27 mouse cellular contexts compared by ENCODE assay signal in the genomic region with DNA sequence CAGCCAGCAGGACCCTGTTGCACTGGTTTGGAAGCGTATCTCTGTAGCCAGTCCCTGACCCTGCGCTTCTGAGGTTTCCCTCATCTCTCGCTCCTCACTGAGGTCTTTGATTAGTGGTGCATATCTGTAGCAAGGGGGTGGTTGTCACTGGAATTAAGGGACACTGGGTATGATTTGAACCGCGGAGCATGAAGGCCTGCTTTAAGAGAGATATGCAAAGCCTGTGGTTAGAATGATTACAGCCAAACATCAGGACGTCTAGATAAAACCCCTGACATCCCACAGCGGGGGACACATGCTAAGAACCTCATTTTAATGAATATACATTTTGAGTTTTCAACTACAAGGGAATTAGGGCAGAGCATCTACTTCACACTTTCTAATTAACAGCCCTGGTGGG.
DNase-seq lines count a peak whose midpoint lies in the region; ATAC-seq and TF ChIP-seq lines count a peak whose summit lies in the region.
"Had no signal": no experiment of that assay in that cellular context is flagged by ENCODE, and none has a peak within 500 bp of the region (broad histone marks: within the 10 kb centered on the region; RNA-seq: fewer than 3 reads in every experiment).

No protein-coding gene starts in this region.

- H3K27ac ChIP-seq in forebrain, embryonic 12.5 days = peak overlapping the region; percentile 25; the same call in 1 of the 2 replicates
- H3K27ac ChIP-seq in forebrain, embryonic 11.5 days (ENCODE audit: low read depth, low read length) = no peak overlapping the region
- no peak overlapping the region for H3K27ac ChIP-seq in liver, embryonic 13.5 days
- H3K27ac ChIP-seq: forebrain, embryonic 15.5 days; heart, adult 2 months; hindbrain, embryonic 15.5 days; kidney, embryonic 15.5 days; limb, embryonic 13.5 days; macrophage had no signal

- 51% methylated on average over 7 of the region's 7 CpGs for WGBS in forebrain, embryonic 12.5 days
- 50% methylated on average over 7 of the region's 7 CpGs for WGBS in forebrain, embryonic 11.5 days
- 18% methylated on average over 7 of the region's 7 CpGs for WGBS in liver, embryonic 13.5 days (ENCODE audit: insufficient replicate concordance)

- no peaks in the 10 kb centered on the region for H3K27me3 ChIP-seq in forebrain, embryonic 12.5 days
- no peaks in the 10 kb centered on the region for H3K27me3 ChIP-seq in forebrain, embryonic 11.5 days (ENCODE audit: control insufficient read depth, insufficient read depth, low read length)
- no peaks in the 10 kb centered on the region for H3K27me3 ChIP-seq in liver, embryonic 13.5 days
- H3K27me3 ChIP-seq: forebrain, embryonic 15.5 days; hindbrain, embryonic 15.5 days; kidney, embryonic 15.5 days; limb, embryonic 13.5 days; neural tube, embryonic 13.5 days had no signal

- no peak for DNase-seq in forebrain, embryonic 11.5 days (ENCODE audit: low spot score)
- peak; percentile 71 for DNase-seq in brain, embryonic 14.5 days (ENCODE audit: low read depth)
- no peak for DNase-seq in liver, embryonic 13.5 days
- no peak for DNase-seq in gastrocnemius, postnatal 4 days (ENCODE audit: low spot score in 2 of 2)
- no peak for DNase-seq in thymus, adult 18-20 months
- DNase-seq: adrenal gland, adult 8-10 months; cerebellum, adult 2 months; cerebellum, postnatal 14 days; gastrocnemius, postnatal 36 days; heart, adult 2 months; heart, postnatal 4 days; kidney, adult 11 months; kidney, postnatal 25 days; lung, adult 18-20 months; thymus, postnatal 14 days had no signal

- H3K9ac ChIP-seq in forebrain, embryonic 12.5 days = no peak overlapping the region
- no peak overlapping the region for H3K9ac ChIP-seq in forebrain, embryonic 11.5 days (ENCODE audit: low read length)
- no peak overlapping the region for H3K9ac ChIP-seq in liver, embryonic 13.5 days
- H3K9ac ChIP-seq: forebrain, embryonic 15.5 days; heart, embryonic 12.5 days; hindbrain, embryonic 15.5 days; kidney, embryonic 15.5 days; limb, embryonic 13.5 days; neural tube, embryonic 13.5 days had no signal

- peaks cover 13% of the 10 kb centered on the region; the same call in 1 of the 2 replicates for H3K4me1 ChIP-seq in forebrain, embryonic 12.5 days
- no peaks in the 10 kb centered on the region for H3K4me1 ChIP-seq in forebrain, embryonic 11.5 days (replicated peaks; ENCODE audit: control insufficient read depth, insufficient read depth, low read length)
- peaks cover 14% of the 10 kb centered on the region for H3K4me1 ChIP-seq in liver, embryonic 13.5 days (replicated peaks)
- H3K4me1 ChIP-seq: forebrain, embryonic 15.5 days had no signal

- no peak for ATAC-seq in forebrain, embryonic 12.5 days (ENCODE audit: low FRiP score)
- ATAC-seq in forebrain, embryonic 11.5 days (replicated peaks; ENCODE audit: low FRiP score) = no peak
- ATAC-seq in liver, embryonic 13.5 days (ENCODE audit: low read depth) = peak; percentile 73
- peak; percentile 95 for ATAC-seq in megakaryocyte-erythroid progenitor cell, adult 5-6 weeks (replicated peaks; ENCODE audit: low FRiP score, low TSS enrichment, poor library complexity, severe bottlenecking)
- no peak for ATAC-seq in activated CD4-positive, CD25-positive, alpha-beta regulatory T cell, adult 4 months
- ATAC-seq: forebrain, embryonic 15.5 days; inflammation-experienced regulatory T-cells, adult 6 months; lung, postnatal 0 days had no signal

- no peak for TF ChIP-seq POLR2A in brain, embryonic 14.5 days (IDR thresholded peaks at IDR 0.05; ENCODE audit: borderline replicate concordance, extremely low read depth, insufficient read depth, insufficient read length, poor library complexity, severe bottlenecking)

- no peaks in the 10 kb centered on the region for H3K36me3 ChIP-seq in forebrain, embryonic 12.5 days (replicated peaks)
- no peaks in the 10 kb centered on the region for H3K36me3 ChIP-seq in forebrain, embryonic 11.5 days (ENCODE audit: control insufficient read depth, insufficient read depth, low read length)
- H3K36me3 ChIP-seq in liver, embryonic 13.5 days = no peaks in the 10 kb centered on the region
- H3K36me3 ChIP-seq: forebrain, embryonic 15.5 days; heart, embryonic 12.5 days; hindbrain, embryonic 15.5 days; kidney, embryonic 15.5 days; limb, embryonic 13.5 days; neural tube, embryonic 13.5 days had no signal

- H3K4me3 ChIP-seq in forebrain, embryonic 12.5 days (replicated peaks) = no peak overlapping the region
- no peak overlapping the region for H3K4me3 ChIP-seq in forebrain, embryonic 11.5 days (ENCODE audit: low read depth, low read length)
- H3K4me3 ChIP-seq in liver, embryonic 13.5 days (replicated peaks) = no peak overlapping the region
- H3K4me3 ChIP-seq: forebrain, embryonic 15.5 days; heart, adult 2 months; heart, embryonic 12.5 days; hindbrain, embryonic 15.5 days; kidney, embryonic 15.5 days; limb, embryonic 13.5 days; neural tube, embryonic 13.5 days had no signal

- H3K9me3 ChIP-seq in forebrain, embryonic 12.5 days = no peaks in the 10 kb centered on the region
- H3K9me3 ChIP-seq in forebrain, embryonic 11.5 days (ENCODE audit: control insufficient read depth, low read length) = no peaks in the 10 kb centered on the region
- H3K9me3 ChIP-seq in liver, embryonic 13.5 days (replicated peaks) = no peaks in the 10 kb centered on the region
- H3K9me3 ChIP-seq: forebrain, embryonic 15.5 days; heart, embryonic 12.5 days; hindbrain, embryonic 15.5 days; kidney, embryonic 15.5 days; limb, embryonic 13.5 days; neural tube, embryonic 13.5 days had no signal

- H3K4me2 ChIP-seq in forebrain, embryonic 12.5 days = no peak overlapping the region
- H3K4me2 ChIP-seq in forebrain, embryonic 11.5 days (ENCODE audit: low read depth, low read length, severe bottlenecking) = no peak overlapping the region
- H3K4me2 ChIP-seq in liver, embryonic 13.5 days = no peak overlapping the region
- H3K4me2 ChIP-seq: forebrain, embryonic 15.5 days; heart, embryonic 12.5 days; hindbrain, embryonic 15.5 days; kidney, embryonic 15.5 days; limb, embryonic 13.5 days; neural tube, embryonic 13.5 days had no signal

- TF ChIP-seq CTCF in brain, embryonic 14.5 days (IDR thresholded peaks at IDR 0.05; ENCODE audit: borderline replicate concordance, extremely low read depth, insufficient read depth, insufficient read length) = no peak

Comparison
In these comparisons a context has a peak if more than half of its experiments do, and no peak if none do; other contexts are left out.
1. ATAC-seq: peak in liver, embryonic 13.5 days (single experiment) and megakaryocyte-erythroid progenitor cell, adult 5-6 weeks (single experiment); none in forebrain, embryonic 12.5 days (single experiment), forebrain, embryonic 11.5 days (single experiment) and activated CD4-positive, CD25-positive, alpha-beta regulatory T cell, adult 4 months (single experiment).